Comparison of ENCODE assay signal across 16 mouse cellular contexts in genomic region chr2:61060906-61061305, GRCm38 (mm10).
"Had no signal": no experiment of that assay in that cellular context is flagged by ENCODE, and none has a peak within 500 bp of the region (broad histone marks: within the 10 kb centered on the region; RNA-seq: fewer than 3 reads in every experiment).

No protein-coding gene starts in this region.

- H3K4me1 ChIP-seq: stomach, embryonic 15.5 days had no signal

- H3K9me3 ChIP-seq: neural tube, embryonic 12.5 days; neural tube, embryonic 13.5 days; neural tube, embryonic 15.5 days; stomach, embryonic 15.5 days had no signal

- H3K27me3 ChIP-seq: neural tube, embryonic 12.5 days; neural tube, embryonic 13.5 days; neural tube, embryonic 15.5 days; stomach, embryonic 15.5 days had no signal

- H3K27ac ChIP-seq: neural tube, embryonic 12.5 days; neural tube, embryonic 13.5 days; neural tube, embryonic 15.5 days; stomach, embryonic 15.5 days; stomach, postnatal 0 days had no signal

- H3K4me3 ChIP-seq: neural tube, embryonic 12.5 days; neural tube, embryonic 13.5 days; neural tube, embryonic 15.5 days; stomach, embryonic 15.5 days had no signal

- H3K9ac ChIP-seq: neural tube, embryonic 12.5 days; neural tube, embryonic 13.5 days; neural tube, embryonic 15.5 days; stomach, embryonic 15.5 days had no signal

- DNase-seq: retina, postnatal 1 day; right cerebral cortex, adult 18-20 months; right cerebral cortex, postnatal 14 days; right cerebral cortex, postnatal 4 days; spleen, adult 18-20 months; thymus, adult 18-20 months; thymus, adult 2 months; thymus, postnatal 14 days; thymus, postnatal 25 days; thymus, postnatal 36 days; thymus, postnatal 4 days had no signal

- H3K4me2 ChIP-seq: neural tube, embryonic 12.5 days; neural tube, embryonic 13.5 days; neural tube, embryonic 15.5 days; stomach, embryonic 15.5 days had no signal

- H3K36me3 ChIP-seq: neural tube, embryonic 12.5 days; neural tube, embryonic 13.5 days; neural tube, embryonic 15.5 days; stomach, embryonic 15.5 days had no signal
